Mouse (Mus musculus) kidney, postnatal 0 days (tissue): ENCODE data around the gene Exd2. TPM values are rescaled to one million over a fixed set of nuclear protein-coding genes. Genes with fewer than 3 reads are reported as not detected.
"Not testable (repeated sequence)": the region's sequence is repeated elsewhere in the genome, so short reads cannot be mapped to it uniquely, and the experiment has no call there.

Experiments
- ATAC-seq: fragments of 200-750 bp; cut with Nextera tagmentation; replicated peaks from 2 replicates; pipeline ENCODE4 v1.8.0; 2017; ENCODE audit warnings: low read depth, moderate number of reproducible peaks, moderate TSS enrichment, moderate library complexity; ENCODE audit not compliant: low FRiP score
- DNase-seq: peaks from one replicate; pipeline ENCODE4 v3.0.0-alpha.2; 2016; ENCODE audit warnings: low spot score
- H3K27ac ChIP-seq: fragments of 300-500 bp; sonication (generic); 2 replicates; pipeline ENCODE4 v1.5.1; 2014; ENCODE audit warnings: mild to moderate bottlenecking
- H3K27me3 ChIP-seq: fragments of 300-500 bp; sonication (generic); 2 replicates; pipeline ENCODE4 v1.6.1; 2014; ENCODE audit warnings: low read length, mixed read lengths; ENCODE audit not compliant: insufficient read depth
- H3K36me3 ChIP-seq: fragments of 300-500 bp; sonication (generic); 2 replicates; pipeline ENCODE4 v1.6.1; 2014; ENCODE audit warnings: low read length, mixed read lengths; ENCODE audit not compliant: insufficient read depth
- H3K4me1 ChIP-seq: fragments of 300-500 bp; sonication (generic); replicated peaks from 2 replicates; pipeline ENCODE4 v1.6.1; 2014; ENCODE audit warnings: antibody characterized with exemption, low read length, mixed read lengths; ENCODE audit not compliant: insufficient read depth
- H3K4me2 ChIP-seq: fragments of 300-500 bp; sonication (generic); 2 replicates; pipeline ENCODE4 v1.6.1; 2014; ENCODE audit warnings: mild to moderate bottlenecking, low read length, moderate library complexity, mixed read lengths
- H3K4me3 ChIP-seq: fragments of 300-500 bp; sonication (generic); replicated peaks from 2 replicates; pipeline ENCODE4 v1.5.1; 2014; ENCODE audit warnings: low read depth, low read length
- H3K9ac ChIP-seq: fragments of 300-500 bp; sonication (generic); 2 replicates; pipeline ENCODE4 v1.6.1; 2014; ENCODE audit warnings: low read depth, low read length
- H3K9me3 ChIP-seq: fragments of 300-500 bp; sonication (generic); replicated peaks from 2 replicates; pipeline ENCODE4 v1.6.1; 2016; ENCODE audit warnings: low read length, inconsistent platforms, mixed read lengths
- CTCF ChIP-seq: IDR thresholded peaks from 2 replicates; pipeline ENCODE4 v1.5.1; 2016; ENCODE audit warnings: antibody characterized with exemption, low read depth, mild to moderate bottlenecking, moderate library complexity
- WGBS: fragments of 180-500 bp; shearing (Covaris S2); extraction: QIAGEN DNeasy Blood & Tissue Kit; methylation state at CpG from one replicate; pipeline ENCODE4 v1.1.7; 2014; 5-methylcytosine and 5-hydroxymethylcytosine counted together
- polyA plus RNA-seq: library from polyadenylated mRNA; unstranded; fragments of >200 nt; fragmentation: Nextera tagmentation; extraction: Ambion mirVana; gene quantifications from 2 replicates; pipeline ENCODE4 v1.2.1, GENCODE M21; 2015

Exd2 gene
- polyA plus RNA-seq, 1 experiment from 2014 or later = 17.7 TPM

DNA sequence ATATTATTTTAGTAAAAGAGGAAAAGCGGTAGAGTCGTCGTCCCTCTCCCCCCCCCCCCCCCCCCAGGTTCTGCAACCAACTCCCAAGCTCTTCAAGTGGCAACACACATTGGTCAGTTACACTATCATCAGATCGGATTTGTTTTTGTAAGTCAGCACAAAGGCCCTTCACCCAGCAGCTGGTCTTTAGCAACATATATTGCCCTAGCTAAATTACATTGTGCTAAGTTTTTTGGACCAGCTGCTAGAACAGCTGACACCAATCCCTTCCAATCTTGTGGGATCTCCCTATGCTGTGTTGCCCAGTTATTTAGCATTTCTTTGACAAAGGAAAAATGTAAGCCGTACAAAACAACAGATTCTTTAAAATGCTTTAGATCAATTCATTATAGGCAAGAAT lies 4.9 kb upstream of the Exd2 start:
- Histone ChIP-seq H3K4me1 (no peaks in the 10 kb centered on the region), H3K9me3 (no peaks in the 10 kb centered on the region), H3K4me2 (no peak overlapping the region), H3K9ac (no peak overlapping the region), H3K27ac (no peak overlapping the region), H3K36me3 (no peaks in the 10 kb centered on the region), H3K4me3 (no peak overlapping the region), H3K27me3 (no peaks in the 10 kb centered on the region)
- WGBS = 53% methylated on average over 5 of the region's 5 CpGs
- ATAC-seq (no peak), DNase-seq (peak; percentile 18)
- no peak for TF ChIP-seq CTCF

DNA sequence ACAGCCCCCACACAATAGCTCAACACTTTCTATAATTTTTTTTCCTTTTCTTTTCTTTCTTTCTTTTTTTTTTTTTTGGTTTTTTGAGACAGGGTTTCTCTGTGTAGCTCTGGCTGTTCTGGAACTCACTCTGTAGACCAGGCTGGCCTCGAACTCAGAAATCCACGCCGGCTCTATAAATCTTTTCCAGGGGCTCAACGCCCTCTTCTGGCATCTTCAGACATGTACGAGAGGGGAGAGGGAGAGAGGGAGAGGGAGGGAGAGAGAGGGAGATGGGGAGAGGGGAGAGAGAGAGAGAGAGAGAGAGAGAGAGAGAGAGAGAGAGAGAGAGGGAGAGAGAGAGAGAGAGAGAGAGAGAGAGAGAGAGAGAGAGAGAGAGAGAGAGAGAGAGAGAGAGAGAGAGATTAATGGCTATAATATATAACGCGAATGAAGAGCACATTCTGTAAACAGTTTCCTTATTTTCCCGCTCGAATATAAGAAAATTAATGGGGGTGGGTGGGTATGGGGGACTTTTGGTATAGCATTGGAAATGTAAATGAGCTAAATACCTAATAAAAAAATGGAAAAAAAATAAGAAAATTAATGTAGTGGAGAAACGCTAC lies 501 bp upstream of the Exd2 start:
- DNase-seq = peak; percentile 37
- H3K27me3 ChIP-seq, ATAC-seq, H3K9me3 ChIP-seq, H3K4me1 ChIP-seq, H3K36me3 ChIP-seq, H3K9ac ChIP-seq: not testable (repeated sequence)
- peak; percentile 30; the same call in 1 of the 2 replicates for TF ChIP-seq CTCF
- Histone ChIP-seq H3K4me2 (peak overlapping the region; percentile 87), H3K4me3 (peak overlapping the region; percentile 90), H3K27ac (peak overlapping the region; percentile 81; the same call in 1 of the 2 replicates)
- 6% methylated on average over 10 of the region's 10 CpGs for WGBS

GRCm38 (mm10) chr12:80463666-80464269 lies 873 bp downstream of the Exd2 start:
- Histone ChIP-seq H3K4me3 (peak overlapping the region; percentile 90), H3K4me1 (no peaks in the 10 kb centered on the region), H3K9ac (peak overlapping the region; percentile 77), H3K9me3 (no peaks in the 10 kb centered on the region), H3K27ac (peak overlapping the region; percentile 81), H3K36me3 (no peaks in the 10 kb centered on the region), H3K27me3 (no peaks in the 10 kb centered on the region), H3K4me2 (peak overlapping the region; percentile 87)
- TF ChIP-seq CTCF = no peak
- ATAC-seq (no peak), DNase-seq (peak; percentile 55)
- WGBS = 6% methylated on average over 17 of the region's 17 CpGs

DNA sequence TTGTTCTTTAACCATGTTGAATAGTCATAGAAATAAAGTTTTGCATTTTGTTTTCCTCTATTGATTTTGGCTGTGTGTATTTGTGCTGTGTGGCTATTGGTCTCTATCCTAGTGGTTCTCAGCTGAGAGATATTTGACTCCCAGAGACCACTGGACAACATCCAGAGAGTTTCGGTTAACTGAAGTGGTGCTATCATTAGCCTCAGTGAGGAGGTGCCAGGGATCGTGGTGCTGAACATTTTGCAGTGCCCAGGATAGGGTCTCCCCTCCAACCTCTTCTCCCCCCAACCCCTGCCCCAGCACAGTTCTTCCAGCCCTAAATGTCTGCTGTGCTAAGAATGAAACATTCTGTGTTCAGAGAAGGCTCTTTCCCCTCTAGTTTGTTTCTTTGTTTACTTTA lies 7.3 kb downstream of the Exd2 start:
- ATAC-seq = no peak
- WGBS = 73% methylated on average over 2 of the region's 2 CpGs
- H3K36me3 ChIP-seq = no peaks in the 10 kb centered on the region

GRCm38 (mm10) chr12:80471926-80472325 lies 9.0 kb downstream of the Exd2 start:
- Histone ChIP-seq H3K4me3 (no peak overlapping the region), H3K27ac (no peak overlapping the region), H3K4me1 (no peaks in the 10 kb centered on the region), H3K36me3 (0 out of 2 replicates have a peak, but pooled peaks cover 4% of the 10 kb centered on the region), H3K27me3 (no peaks in the 10 kb centered on the region), H3K9ac (no peak overlapping the region), H3K9me3 (no peaks in the 10 kb centered on the region), H3K4me2 (no peak overlapping the region)
- 67% methylated on average over 4 of the region's 4 CpGs for WGBS
- no peak for ATAC-seq
- no peak for TF ChIP-seq CTCF
- no peak for DNase-seq

More for the DNA sequence above, 7.3 kb downstream of the Exd2 start:
- Histone ChIP-seq H3K27me3 (no peaks in the 10 kb centered on the region), H3K9ac (no peak overlapping the region), H3K4me3 (no peak overlapping the region), H3K4me2 (no peak overlapping the region), H3K9me3 (no peaks in the 10 kb centered on the region), H3K27ac (no peak overlapping the region), H3K4me1 (no peaks in the 10 kb centered on the region)
- no peak for DNase-seq
- no peak for TF ChIP-seq CTCF

DNA sequence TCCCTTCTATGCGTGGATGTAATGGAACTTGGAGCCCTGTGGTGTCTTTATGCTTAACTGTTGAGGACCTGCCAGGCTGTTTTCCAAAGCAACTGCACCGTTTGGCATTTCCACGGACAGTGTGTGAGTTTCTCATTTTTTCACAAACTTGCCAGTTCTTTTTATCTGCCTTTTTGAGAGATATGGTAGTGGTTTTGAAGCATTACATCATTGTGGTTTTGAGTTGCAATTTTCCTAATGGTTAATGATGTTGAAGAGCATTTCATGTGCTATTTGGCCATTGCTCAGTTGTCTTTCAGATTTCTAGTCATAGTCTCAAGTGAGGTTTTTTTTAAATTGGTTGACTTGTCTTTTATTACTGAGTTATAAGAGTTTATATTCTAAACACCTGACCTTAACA lies 10.8 kb downstream of the Exd2 start:
- ATAC-seq (no peak), DNase-seq (no peak)
- no peak overlapping the region for H3K27ac ChIP-seq
- H3K9me3 ChIP-seq = no peaks in the 10 kb centered on the region
- H3K36me3 ChIP-seq = 0 out of 2 replicates have a peak, but pooled peaks cover 4% of the 10 kb centered on the region
- no peak overlapping the region for H3K4me3 ChIP-seq
- no peaks in the 10 kb centered on the region for H3K27me3 ChIP-seq
- WGBS = 88% methylated on average over 3 of the region's 3 CpGs
- no peak overlapping the region for H3K4me2 ChIP-seq
- TF ChIP-seq CTCF = no peak
- H3K4me1 ChIP-seq = no peaks in the 10 kb centered on the region
- H3K9ac ChIP-seq = no peak overlapping the region
